Mouse (Mus musculus) left cerebral cortex, postnatal 25 days (tissue): ENCODE data around the gene Selenbp1. TPM values are rescaled to one million over a fixed set of nuclear protein-coding genes. Genes with fewer than 3 reads are reported as not detected.
"Not testable (repeated sequence)": the region's sequence is repeated elsewhere in the genome, so short reads cannot be mapped to it uniquely, and the experiment has no call there.

ENCODE experiments used
- DNase-seq, 2 experiments: peaks; one replicate each; pipeline ENCODE4 v3.0.0; 2022; ENCODE audit warnings: low spot score in 2 of 2, mixed read lengths in 1 of 2
- intact Hi-C: fragments of 180-260 bp; cut with DNase I; formaldehyde crosslinking; loops from one replicate; pipeline ENCODE4 v1.15.1; 2025
- total RNA-seq, 2 experiments: library from RNA; stranded (reverse); gene quantifications; 2 replicates each; pipeline ENCODE4 v1.2.3; 2021

The Selenbp1 gene
- total RNA-seq, 2 experiments from 2014 or later: 7.5 to 9.0 TPM

- DNase-seq: not testable (repeated sequence)
- intact Hi-C loops: loop anchor here (10.0 kb wide), 1 partner anchor 236 kb away; the partner anchor contains the start of gene Selenbp2
Observed at GRCm38 (mm10) chr3:94930386-94931266, 2.2 kb upstream of the Selenbp1 start.

DNA sequence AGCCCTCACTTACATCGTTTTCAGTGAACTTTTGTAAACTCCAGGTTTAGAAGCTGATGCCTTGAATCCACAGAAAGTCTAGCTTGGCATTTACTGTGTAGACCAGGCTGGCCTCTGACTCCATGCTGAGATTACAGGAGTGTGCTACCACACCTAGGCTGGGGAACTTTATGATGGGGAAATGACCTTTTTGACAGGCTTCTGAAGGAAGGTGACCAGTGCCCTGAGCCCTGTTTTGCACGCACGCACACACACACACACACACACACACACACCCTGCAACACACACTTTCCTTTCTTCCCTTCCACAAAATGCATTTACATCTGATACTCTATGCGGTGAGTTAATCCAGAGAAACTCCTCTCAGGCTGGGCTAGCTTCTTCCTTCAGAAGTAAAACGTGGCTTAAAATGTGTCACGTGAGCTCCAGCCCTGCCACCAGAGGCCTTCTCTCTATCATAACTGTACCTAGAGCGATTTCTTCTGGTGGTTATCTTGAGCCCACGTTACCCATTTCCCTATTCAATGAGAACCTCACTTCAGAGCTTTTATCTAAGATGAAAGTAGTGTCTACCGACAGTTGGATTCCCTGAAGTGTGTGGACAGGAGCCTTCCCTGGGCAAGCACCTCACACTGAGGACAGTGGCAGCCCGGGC lies 1.3 kb upstream of the Selenbp1 start:
- DNase-seq: not testable (repeated sequence)
- intact Hi-C loops: loop anchor here (10.0 kb wide), 1 partner anchor 237 kb away; the partner anchor contains the start of gene Selenbp2

- DNase-seq: not testable (repeated sequence)
- intact Hi-C loops: loop anchor here (10.0 kb wide), 1 partner anchor 237 kb away; the partner anchor contains the start of gene Selenbp2
Observed at GRCm38 (mm10) chr3:94932279-94932678, 577 bp upstream of the Selenbp1 start.

DNA sequence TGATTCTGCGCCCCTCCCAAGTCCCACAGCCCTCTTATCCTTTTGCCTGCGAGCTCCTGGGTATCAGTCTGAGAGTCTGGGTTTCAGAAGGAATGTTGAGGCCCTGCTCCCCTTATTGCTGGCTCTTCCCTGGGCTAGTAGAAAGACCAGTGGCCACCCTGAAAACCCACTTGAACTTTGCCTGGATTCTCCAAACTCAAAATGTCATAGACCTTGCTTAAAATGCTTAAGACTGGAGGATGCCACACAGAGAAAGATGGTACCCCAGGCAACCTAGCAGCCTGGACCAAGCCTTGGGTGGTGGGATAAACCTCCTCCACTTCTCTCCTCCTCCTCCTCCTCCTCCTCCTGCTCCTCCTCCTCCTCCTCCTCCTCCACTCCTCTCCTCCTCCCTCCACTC lies 748 bp downstream of the Selenbp1 start:
- intact Hi-C loops: loop anchor here (10.0 kb wide), 1 partner anchor 239 kb away; the partner anchor contains the start of gene Selenbp2
- DNase-seq: not testable (repeated sequence)

- DNase-seq: not testable (repeated sequence)
- intact Hi-C loops: loop anchor here (10.0 kb wide), 1 partner anchor 240 kb away; the partner anchor contains the start of gene Selenbp2
Observed at GRCm38 (mm10) chr3:94934564-94934963, 1.7 kb downstream of the Selenbp1 start.

DNA sequence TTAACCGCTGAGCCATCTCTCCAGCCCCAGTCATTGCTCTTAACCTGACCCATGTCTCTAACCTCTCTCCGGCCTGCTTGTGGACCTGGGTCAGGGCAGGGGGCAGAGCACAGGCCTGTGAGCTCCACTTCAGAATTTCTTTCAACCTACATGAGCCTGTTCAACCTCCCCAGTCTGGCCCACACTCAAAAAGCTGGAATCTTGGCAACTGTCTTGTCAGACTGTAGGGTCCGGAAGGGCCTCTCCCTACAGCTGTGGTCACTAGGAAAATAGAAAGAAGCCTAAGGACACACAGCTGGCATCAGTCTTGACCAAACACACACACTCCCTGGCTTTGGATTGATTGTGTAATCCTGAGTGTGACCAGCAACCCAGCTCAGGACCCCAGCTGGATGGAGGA lies 2.5 kb downstream of the Selenbp1 start:
- not testable (repeated sequence) for DNase-seq
- intact Hi-C loops: loop anchor here (10.0 kb wide), 1 partner anchor 241 kb away; the partner anchor contains the start of gene Selenbp2

- intact Hi-C loops: loop anchor here (10.0 kb wide), 1 partner anchor 241 kb away; the partner anchor contains the start of gene Selenbp2
- DNase-seq: not testable (repeated sequence)
Observed at GRCm38 (mm10) chr3:94936147-94936546, 3.3 kb downstream of the Selenbp1 start.

DNA sequence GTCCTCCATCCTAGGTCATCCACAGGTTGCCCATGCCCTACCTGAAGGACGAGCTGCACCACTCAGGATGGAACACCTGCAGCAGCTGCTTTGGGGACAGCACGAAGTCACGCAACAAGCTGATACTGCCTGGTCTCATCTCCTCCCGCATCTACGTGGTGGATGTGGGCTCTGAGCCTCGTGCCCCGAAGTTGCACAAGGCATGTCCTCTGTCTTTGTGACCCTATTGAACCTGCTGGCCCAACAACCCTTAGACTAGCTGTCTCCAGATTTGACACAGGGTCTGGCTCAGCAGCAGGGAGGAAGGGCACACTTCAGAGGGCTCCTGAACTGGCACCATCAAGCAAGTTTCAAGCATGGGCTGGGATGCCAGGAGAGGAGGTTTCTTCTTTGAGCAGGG lies 4.3 kb downstream of the Selenbp1 start:
- DNase-seq: not testable (repeated sequence)
- intact Hi-C loops: loop anchor here (10.0 kb wide), 1 partner anchor 242 kb away; the partner anchor contains the start of gene Selenbp2

DNA sequence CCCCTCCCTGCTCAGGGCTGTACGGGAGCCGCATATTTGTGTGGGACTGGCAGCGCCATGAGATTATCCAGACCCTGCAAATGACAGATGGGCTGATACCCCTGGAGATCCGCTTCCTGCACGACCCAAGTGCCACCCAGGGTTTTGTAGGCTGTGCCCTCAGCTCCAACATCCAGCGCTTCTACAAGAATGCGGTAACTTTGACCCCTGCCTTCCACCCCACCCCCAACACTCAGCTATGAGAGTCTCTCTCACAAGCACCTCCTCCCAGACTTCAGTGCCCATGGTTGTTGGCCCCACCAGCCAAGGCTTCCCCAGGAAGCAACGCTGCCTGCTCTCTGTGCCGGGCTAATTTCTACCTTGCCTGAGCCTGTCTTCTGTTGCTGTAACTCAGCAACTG lies 7.2 kb downstream of the Selenbp1 start:
- intact Hi-C loops, DNase-seq: not testable (repeated sequence)

- intact Hi-C loops, DNase-seq: not testable (repeated sequence)
Observed at GRCm38 (mm10) chr3:94942211-94942967, 9.5 kb downstream of the Selenbp1 start.

- DNase-seq, intact Hi-C loops: not testable (repeated sequence)
Observed at GRCm38 (mm10) chr3:94943706-94944105, 10.8 kb downstream of the Selenbp1 start.

- DNase-seq: no peak
- intact Hi-C loops: loop anchor here (2.0 kb wide), 1 partner anchor 49 kb away; no protein-coding TSS in a partner anchor
Observed at GRCm38 (mm10) chr3:94948066-94948614, 15.3 kb downstream of the Selenbp1 start.

DNA sequence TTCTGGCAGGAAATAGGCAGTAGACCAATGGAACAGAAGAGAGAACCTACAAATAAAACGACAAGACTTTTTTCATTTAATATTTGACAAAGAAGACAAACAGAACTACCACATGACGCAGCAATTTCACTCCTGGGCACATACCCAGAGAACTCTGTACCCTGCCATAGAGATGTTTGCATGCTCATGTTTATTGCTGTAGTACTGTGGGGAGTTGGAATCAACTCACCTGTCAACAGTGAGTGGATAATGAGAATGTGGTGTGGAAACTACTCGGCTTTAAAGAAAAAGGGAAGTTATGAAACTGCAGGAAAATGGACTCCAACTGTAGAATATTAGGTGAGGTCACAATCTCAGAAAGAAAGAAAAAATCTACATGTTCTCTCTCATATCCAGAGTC lies 16.8 kb downstream of the Selenbp1 start:
- DNase-seq: no peak
- intact Hi-C loops: loop anchor here (2.0 kb wide), 1 partner anchor 47 kb away; no protein-coding TSS in a partner anchor

- peak in 1 of 2 experiments; percentile 30 for DNase-seq
- intact Hi-C loops: no loop called here
Observed at GRCm38 (mm10) chr3:94952806-94953205, 19.9 kb downstream of the Selenbp1 start.

DNA sequence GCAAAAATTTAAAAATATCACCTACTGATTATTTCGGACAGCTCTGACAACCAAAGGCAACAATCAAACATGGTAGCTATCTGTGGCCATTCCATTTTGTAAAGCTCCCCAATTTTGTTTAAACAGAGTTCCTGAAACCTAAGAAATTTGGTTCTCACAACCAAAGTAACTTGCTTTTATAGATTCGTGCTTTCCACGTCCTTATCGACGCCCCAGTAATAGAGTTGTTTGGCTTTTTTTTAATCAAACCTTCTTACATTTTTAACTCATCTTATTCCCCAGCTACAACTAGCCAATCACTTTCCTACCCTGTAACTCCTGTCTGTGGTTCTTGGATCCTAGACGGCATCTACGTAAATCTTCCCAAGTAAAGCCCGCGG lies 20.5 kb downstream of the Selenbp1 start:
- intact Hi-C loops: no loop called here
- no peak for DNase-seq

DNA sequence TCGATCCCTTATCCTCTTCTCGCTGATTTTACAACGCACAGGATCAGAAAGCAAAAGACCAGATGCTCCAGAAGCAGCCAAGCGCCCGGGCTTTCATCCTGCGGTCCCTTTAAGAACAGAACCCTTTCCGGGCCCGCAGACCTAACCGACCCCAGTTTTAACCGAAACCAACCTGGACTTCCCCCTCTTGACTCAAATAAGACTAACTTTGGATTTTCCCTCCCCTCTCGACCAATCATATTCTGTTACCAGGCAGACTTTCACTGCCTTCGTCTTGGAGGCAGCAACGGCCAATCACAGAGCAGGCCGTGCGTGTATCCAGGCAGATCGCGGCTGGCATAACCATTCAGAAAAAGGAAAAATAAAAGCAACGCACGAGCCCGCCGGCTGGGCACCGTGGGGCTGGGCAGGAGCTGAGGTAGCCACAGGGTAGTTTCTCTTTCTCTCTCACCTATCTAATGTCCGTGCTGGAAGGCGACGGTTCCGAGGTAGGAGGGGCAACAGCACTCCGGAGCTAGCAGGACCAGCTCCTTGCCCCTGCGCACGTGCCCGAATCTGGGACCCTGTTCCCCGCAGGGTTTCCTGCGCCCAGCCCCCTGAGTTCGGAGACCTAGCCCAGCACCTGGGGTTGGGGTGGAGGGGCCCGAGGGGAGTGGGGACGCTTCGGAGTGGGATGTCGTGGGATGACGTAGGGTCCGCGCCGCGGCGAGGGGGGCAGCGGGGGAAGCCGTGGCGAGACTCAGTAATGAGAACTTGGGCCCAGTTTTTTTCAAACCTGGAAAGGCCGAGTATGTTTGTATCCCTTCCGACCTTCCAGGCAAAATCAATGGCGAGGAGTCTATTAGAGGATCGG lies 21.1 kb downstream of the Selenbp1 start, which contains the start of gene Rfx5:
Rfx5 (plus strand) TSS at position 312 of the 853 bp plus-strand sequence.
- peak; percentile 94 to 99 for DNase-seq
- intact Hi-C loops: loop anchor here (2.0 kb wide), 1 partner anchor 21 kb away; the partner anchor contains the start of gene Pi4kb

DNA sequence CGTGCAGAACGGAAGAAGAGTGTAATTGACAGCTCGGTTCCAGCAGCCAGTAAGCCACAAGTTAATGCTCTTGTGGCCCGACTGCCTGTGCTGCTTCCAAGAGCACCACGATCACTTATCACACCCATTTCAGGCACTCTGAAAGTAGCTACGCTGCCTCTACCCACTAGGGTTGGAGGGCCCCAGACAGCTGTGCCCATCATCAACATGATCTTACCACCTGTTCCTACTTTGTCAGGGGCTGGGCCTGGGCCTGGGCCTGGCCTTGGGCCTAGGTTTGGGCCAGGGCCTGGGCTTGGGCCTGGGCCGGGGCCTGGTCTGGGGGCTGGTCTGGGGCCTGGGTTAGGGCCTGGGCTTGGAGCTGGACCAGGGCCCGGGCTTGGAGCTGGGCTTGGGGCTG lies 25.4 kb downstream of the Selenbp1 start:
- no peak for DNase-seq
- intact Hi-C loops: no loop called here

DNA sequence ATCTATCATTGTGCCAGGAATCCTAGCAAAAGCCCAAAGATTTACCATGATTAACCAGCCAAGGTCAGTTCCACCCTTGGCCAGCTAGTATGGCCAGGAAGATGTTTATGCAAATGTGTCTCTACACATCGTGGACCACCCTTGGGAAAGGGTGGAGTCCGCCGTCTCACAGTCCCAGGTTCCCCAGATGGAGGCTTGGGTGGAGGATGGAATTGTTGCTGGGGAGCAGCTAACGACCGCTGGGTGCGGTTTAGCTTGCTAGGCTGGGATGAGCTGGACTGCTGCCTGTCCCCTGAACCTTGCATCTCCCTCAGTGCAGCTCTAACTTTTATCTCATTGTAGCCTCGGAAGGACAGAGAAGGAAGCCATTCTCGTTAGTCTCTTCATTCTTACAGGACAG lies 27.0 kb downstream of the Selenbp1 start:
- no peak for DNase-seq
- intact Hi-C loops: no loop called here
